Mouse (Mus musculus) hindbrain, embryonic 16.5 days (tissue): ENCODE results near the gene Bid. TPM values are rescaled to one million over a fixed set of nuclear protein-coding genes. Genes with fewer than 3 reads are reported as not detected.

Experiments used
- ATAC-seq: fragments of 200-750 bp; cut with Nextera tagmentation; 2 replicates; pipeline ENCODE4 v1.8.0; 2017; ENCODE audit warnings: moderate TSS enrichment, moderate library complexity
- H3K27ac ChIP-seq: fragments of 300-500 bp; sonication (generic); 2 replicates; pipeline ENCODE4 v1.5.1; 2014; ENCODE audit warnings: low read depth, mild to moderate bottlenecking, control low read depth, low read length, moderate library complexity
- H3K27me3 ChIP-seq: fragments of 300-500 bp; sonication (generic); replicated peaks from 2 replicates; pipeline ENCODE4 v1.6.1; 2014; ENCODE audit warnings: low read length; ENCODE audit not compliant: control insufficient read depth, insufficient read depth
- H3K36me3 ChIP-seq: fragments of 300-500 bp; sonication (generic); 2 replicates; pipeline ENCODE4 v1.6.1; 2014; ENCODE audit warnings: mild to moderate bottlenecking, low read length, moderate library complexity, mixed read lengths; ENCODE audit not compliant: control insufficient read depth, insufficient read depth
- H3K4me1 ChIP-seq: fragments of 300-500 bp; sonication (generic); 2 replicates; pipeline ENCODE4 v1.6.1; 2014; ENCODE audit warnings: low read depth, low read length; ENCODE audit not compliant: control insufficient read depth, insufficient read depth
- H3K4me2 ChIP-seq: fragments of 300-500 bp; sonication (generic); 2 replicates; pipeline ENCODE4 v1.6.1; 2014; ENCODE audit warnings: mild to moderate bottlenecking, low read length, control low read depth, moderate library complexity
- H3K4me3 ChIP-seq: fragments of 300-500 bp; sonication (generic); 2 replicates; pipeline ENCODE4 v1.5.1; 2014; ENCODE audit warnings: mild to moderate bottlenecking, low read length, control low read depth, moderate library complexity
- H3K9ac ChIP-seq: fragments of 300-500 bp; sonication (generic); 2 replicates; pipeline ENCODE4 v1.6.1; 2014; ENCODE audit warnings: low read depth, mild to moderate bottlenecking, control low read depth, low read length, moderate library complexity
- H3K9me3 ChIP-seq: fragments of 300-500 bp; sonication (generic); 2 replicates; pipeline ENCODE4 v1.6.1; 2014; ENCODE audit warnings: mild to moderate bottlenecking, low read length, moderate library complexity; ENCODE audit not compliant: control insufficient read depth
- WGBS: fragments of 180-500 bp; shearing (Covaris S2); extraction: QIAGEN DNeasy Blood & Tissue Kit; methylation state at CpG from one replicate; pipeline ENCODE4 v1.1.7; 2014; 5-methylcytosine and 5-hydroxymethylcytosine counted together
- polyA plus RNA-seq: library from polyadenylated mRNA; unstranded; fragments of >200 nt; fragmentation: Nextera tagmentation; extraction: Ambion mirVana; gene quantifications from 2 replicates; pipeline ENCODE4 v1.2.1, GENCODE M21; 2015

Bid gene
- polyA plus RNA-seq, 1 experiment from 2014 or later, result 45.6 TPM

- no peak overlapping the region for H3K4me2 ChIP-seq
- no peaks in the 10 kb centered on the region for H3K27me3 ChIP-seq
- 94% methylated on average over 6 of the region's 6 CpGs for WGBS
- H3K9me3 ChIP-seq, result no peaks in the 10 kb centered on the region
- no peak overlapping the region for H3K27ac ChIP-seq
- no peaks in the 10 kb centered on the region for H3K4me1 ChIP-seq
- no peak for ATAC-seq
- H3K36me3 ChIP-seq, result peaks cover 28% of the 10 kb centered on the region
- no peak overlapping the region for H3K4me3 ChIP-seq
- no peak overlapping the region for H3K9ac ChIP-seq
Measured at GRCm38 (mm10) chr6:120952475-120952874, 35.8 kb upstream of the Bid start.

- H3K36me3 ChIP-seq, result peaks cover 18% of the 10 kb centered on the region
- no peak for ATAC-seq
- no peak overlapping the region for H3K9ac ChIP-seq
- no peak overlapping the region for H3K4me2 ChIP-seq
- H3K4me1 ChIP-seq, result no peaks in the 10 kb centered on the region
- 91% methylated on average over 6 of the region's 6 CpGs for WGBS
- no peaks in the 10 kb centered on the region for H3K9me3 ChIP-seq
- H3K4me3 ChIP-seq, result no peak overlapping the region
- H3K27ac ChIP-seq, result no peak overlapping the region
- H3K27me3 ChIP-seq, result no peaks in the 10 kb centered on the region
Measured at GRCm38 (mm10) chr6:120951311-120951710, 34.7 kb upstream of the Bid start.

GRCm38 (mm10) chr6:120945510-120945909, 28.9 kb upstream of the Bid start:
- Histone ChIP-seq H3K36me3 (peaks cover 4% of the 10 kb centered on the region; the same call in 1 of the 2 replicates), H3K27ac (no peak overlapping the region), H3K9ac (no peak overlapping the region), H3K27me3 (no peaks in the 10 kb centered on the region), H3K4me2 (no peak overlapping the region), H3K9me3 (no peaks in the 10 kb centered on the region), H3K4me1 (no peaks in the 10 kb centered on the region), H3K4me3 (no peak overlapping the region)
- ATAC-seq, result no peak
- WGBS, result 91% methylated on average over 9 of the region's 9 CpGs

DNA sequence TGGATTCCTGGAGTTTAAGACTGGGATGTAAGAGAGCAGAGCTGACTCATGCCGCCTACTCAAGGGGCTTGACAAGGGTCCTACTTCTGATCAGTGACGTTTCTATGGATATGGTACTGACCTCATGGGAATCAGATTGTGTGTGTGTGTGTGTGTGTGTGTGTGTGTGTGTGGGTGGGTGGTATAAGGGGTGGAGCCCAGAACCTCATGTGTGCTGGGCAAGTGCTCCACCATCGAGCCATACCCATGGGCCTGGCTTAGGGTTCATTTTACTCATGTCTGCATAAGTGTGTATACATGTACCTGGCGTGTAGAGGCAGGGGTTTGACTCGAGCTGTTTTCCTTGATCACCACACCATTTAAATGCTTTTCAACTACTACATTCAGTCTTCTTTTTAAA, 27.3 kb upstream of the Bid start:
- H3K36me3 ChIP-seq, result no peaks in the 10 kb centered on the region
- H3K27ac ChIP-seq, result no peak overlapping the region
- H3K4me2 ChIP-seq, result no peak overlapping the region
- H3K4me3 ChIP-seq, result no peak overlapping the region
- no peaks in the 10 kb centered on the region for H3K27me3 ChIP-seq
- no peak for ATAC-seq
- 83% methylated on average over 5 of the region's 5 CpGs for WGBS
- no peak overlapping the region for H3K9ac ChIP-seq
- no peaks in the 10 kb centered on the region for H3K9me3 ChIP-seq
- no peaks in the 10 kb centered on the region for H3K4me1 ChIP-seq

- H3K9me3 ChIP-seq, result no peaks in the 10 kb centered on the region
- no peak for ATAC-seq
- H3K4me2 ChIP-seq, result no peak overlapping the region
- H3K9ac ChIP-seq, result no peak overlapping the region
- H3K27me3 ChIP-seq, result no peaks in the 10 kb centered on the region
- H3K27ac ChIP-seq, result no peak overlapping the region
- H3K4me3 ChIP-seq, result no peak overlapping the region
- H3K36me3 ChIP-seq, result no peaks in the 10 kb centered on the region
- no peaks in the 10 kb centered on the region for H3K4me1 ChIP-seq
- WGBS, result 83% methylated on average over 10 of the region's 10 CpGs
Measured at GRCm38 (mm10) chr6:120943551-120943950, 26.9 kb upstream of the Bid start.

DNA sequence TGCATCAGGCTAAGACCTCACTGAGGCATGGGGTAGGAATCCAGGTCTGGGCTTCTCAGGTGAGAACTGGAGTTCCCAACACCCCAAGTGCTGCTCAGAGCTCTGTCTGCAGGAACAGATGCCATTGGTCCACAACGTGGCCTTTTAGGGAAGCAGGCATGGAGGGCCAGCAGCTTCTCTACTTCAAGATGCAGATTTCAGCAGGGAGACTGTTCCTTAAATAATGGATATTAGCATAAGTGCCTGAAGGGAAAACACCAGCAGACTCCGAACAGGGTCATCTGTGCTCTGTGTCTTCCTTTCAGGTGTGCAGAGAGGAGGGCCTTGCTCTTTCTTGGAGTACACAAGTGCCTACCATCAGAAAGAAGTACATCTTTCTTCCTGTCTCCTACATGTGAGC, 26.4 kb upstream of the Bid start:
- no peak overlapping the region for H3K4me3 ChIP-seq
- H3K4me2 ChIP-seq, result no peak overlapping the region
- no peak for ATAC-seq
- H3K27me3 ChIP-seq, result no peaks in the 10 kb centered on the region
- H3K4me1 ChIP-seq, result no peaks in the 10 kb centered on the region
- WGBS, result 59% methylated on average over 2 of the region's 2 CpGs
- no peaks in the 10 kb centered on the region for H3K9me3 ChIP-seq
- H3K9ac ChIP-seq, result no peak overlapping the region
- H3K36me3 ChIP-seq, result no peaks in the 10 kb centered on the region
- H3K27ac ChIP-seq, result no peak overlapping the region

DNA sequence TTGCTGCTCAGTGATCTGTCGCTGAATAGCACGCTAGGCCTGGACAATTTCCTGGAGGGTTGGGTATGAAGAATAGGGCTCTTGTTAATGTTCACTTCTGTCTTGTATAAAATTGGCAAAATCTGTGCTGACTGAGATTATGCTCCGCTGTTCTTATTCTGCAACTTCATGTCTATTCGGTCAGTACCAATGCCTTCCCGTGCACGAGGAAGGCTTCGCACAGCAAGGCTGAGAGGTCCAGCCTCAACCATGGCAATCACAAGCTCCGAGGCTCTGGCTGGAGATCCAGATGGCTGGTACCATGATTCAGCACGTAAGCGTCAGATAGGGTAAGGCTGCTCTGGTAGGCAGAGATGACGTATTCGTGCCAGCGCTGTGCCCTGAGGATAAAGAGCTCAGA, 24.9 kb upstream of the Bid start:
- Histone ChIP-seq H3K27ac (no peak overlapping the region), H3K27me3 (no peaks in the 10 kb centered on the region), H3K4me1 (no peaks in the 10 kb centered on the region), H3K4me2 (no peak overlapping the region), H3K36me3 (no peaks in the 10 kb centered on the region), H3K9me3 (no peaks in the 10 kb centered on the region), H3K4me3 (no peak overlapping the region), H3K9ac (no peak overlapping the region)
- no peak for ATAC-seq
- WGBS, result 91% methylated on average over 13 of the region's 13 CpGs

- H3K36me3 ChIP-seq, result peaks cover 2% of the 10 kb centered on the region; the same call in 1 of the 2 replicates
- H3K27ac ChIP-seq, result no peak overlapping the region
- no peak overlapping the region for H3K9ac ChIP-seq
- no peaks in the 10 kb centered on the region for H3K27me3 ChIP-seq
- no peaks in the 10 kb centered on the region for H3K4me1 ChIP-seq
- H3K9me3 ChIP-seq, result no peaks in the 10 kb centered on the region
- no peak overlapping the region for H3K4me2 ChIP-seq
- ATAC-seq, result no peak
- WGBS, result 69% methylated on average over 7 of the region's 7 CpGs
- no peak overlapping the region for H3K4me3 ChIP-seq
Measured at GRCm38 (mm10) chr6:120941084-120941481, 24.4 kb upstream of the Bid start.

DNA sequence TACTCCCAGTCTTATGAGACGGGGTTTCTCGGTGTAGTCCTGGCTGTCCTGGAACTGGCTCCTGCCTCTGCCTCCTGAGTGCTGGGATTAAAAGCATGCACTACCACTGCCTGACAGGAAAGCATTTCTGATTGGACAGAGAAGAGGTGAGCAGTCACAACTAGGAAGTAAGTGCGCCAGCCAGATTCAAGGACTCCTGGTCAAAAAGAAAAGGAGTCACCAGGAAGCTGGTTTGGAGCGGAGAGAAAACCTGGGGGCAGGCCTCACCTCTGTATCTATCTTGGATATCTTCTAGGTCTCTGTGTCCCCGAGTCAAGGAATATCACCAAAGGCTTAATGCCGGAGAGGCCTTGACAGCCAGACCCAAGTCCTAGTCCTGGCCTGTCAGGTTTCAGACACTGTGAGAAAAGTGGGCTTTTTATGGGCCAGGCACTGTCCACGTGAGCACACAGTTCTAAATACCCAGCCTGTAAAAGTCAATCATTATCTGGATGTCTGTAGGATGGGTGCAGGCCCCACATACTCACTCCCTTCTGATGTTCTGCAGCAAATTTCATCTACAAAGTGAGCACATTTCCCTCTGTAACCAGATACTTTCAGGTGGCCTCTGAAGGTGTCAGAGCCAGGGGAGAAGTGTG, 23.9 kb upstream of the Bid start:
- WGBS, result 84% methylated on average over 7 of the region's 7 CpGs
- Histone ChIP-seq H3K9me3 (no peaks in the 10 kb centered on the region), H3K4me3 (no peak overlapping the region), H3K4me2 (no peak overlapping the region), H3K9ac (no peak overlapping the region), H3K27ac (no peak overlapping the region), H3K4me1 (no peaks in the 10 kb centered on the region), H3K27me3 (no peaks in the 10 kb centered on the region), H3K36me3 (peaks cover 4% of the 10 kb centered on the region; the same call in 1 of the 2 replicates)
- ATAC-seq, result no peak

DNA sequence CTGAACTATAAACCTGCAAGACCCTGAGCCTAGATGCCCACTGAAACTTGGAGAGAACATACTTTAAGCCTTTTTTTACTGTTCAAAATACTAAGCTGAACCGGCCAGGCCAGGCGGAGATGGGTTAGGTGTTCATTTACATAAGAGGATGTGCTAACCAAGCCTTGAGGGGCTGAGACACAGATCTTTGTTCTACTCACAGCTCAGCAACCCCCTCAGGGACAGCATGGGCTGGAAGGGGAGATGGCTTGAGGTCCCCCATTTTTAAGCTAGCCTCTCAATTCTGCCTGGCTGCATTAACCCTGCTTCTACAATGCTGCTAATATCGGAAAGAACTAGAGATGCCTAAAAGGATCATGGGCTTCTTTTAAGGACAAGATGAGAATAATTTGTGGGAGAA, 23.1 kb upstream of the Bid start:
- peaks cover 4% of the 10 kb centered on the region; the same call in 1 of the 2 replicates for H3K36me3 ChIP-seq
- H3K9ac ChIP-seq, result no peak overlapping the region
- H3K27ac ChIP-seq, result no peak overlapping the region
- H3K9me3 ChIP-seq, result no peaks in the 10 kb centered on the region
- no peaks in the 10 kb centered on the region for H3K27me3 ChIP-seq
- H3K4me2 ChIP-seq, result no peak overlapping the region
- ATAC-seq, result no peak
- H3K4me1 ChIP-seq, result no peaks in the 10 kb centered on the region
- WGBS, result 83% methylated on average over 3 of the region's 3 CpGs
- H3K4me3 ChIP-seq, result no peak overlapping the region
